In the genomic region with DNA sequence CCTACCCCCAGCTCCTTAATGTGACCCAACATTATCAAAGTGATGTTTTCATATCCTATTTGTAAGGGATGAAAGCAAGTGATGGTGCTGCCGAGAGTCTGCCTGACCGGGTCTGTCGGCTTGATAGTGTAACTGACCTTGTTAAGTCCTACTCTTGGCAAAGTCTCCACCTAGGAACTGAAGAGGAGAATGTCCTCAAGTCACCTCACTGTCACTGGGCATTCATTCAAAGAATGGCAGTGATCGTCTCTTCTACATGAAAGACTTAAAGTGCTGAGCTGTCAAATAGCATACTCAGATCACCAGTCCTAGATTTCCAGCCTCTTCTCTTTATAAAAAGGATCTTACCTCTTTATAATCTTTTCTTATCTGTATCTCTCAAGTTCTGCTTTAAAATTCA, we compare ENCODE assay signal across 13 mouse cellular contexts.
DNase-seq lines count a peak whose midpoint lies in the region; ATAC-seq lines count a peak whose summit lies in the region.
"Had no signal": no experiment of that assay in that cellular context is flagged by ENCODE, and none has a peak within 500 bp of the region (broad histone marks: within the 10 kb centered on the region; RNA-seq: fewer than 3 reads in every experiment).

No protein-coding gene starts in this region.

- ATAC-seq in activated CD4-positive, CD25-positive, alpha-beta regulatory T cell, adult 4 months = no peak
- ATAC-seq: forebrain, embryonic 14.5 days; forebrain, embryonic 16.5 days had no signal

- peak; percentile 60 to 63 for DNase-seq in cerebellum, postnatal 10 days
- DNase-seq in cerebellum, postnatal 4 days (ENCODE audit: low spot score in 2 of 2) = no peak
- DNase-seq in heart, adult 18-20 months = peak; percentile 5 to 8
- DNase-seq in heart, postnatal 4 days = no peak
- DNase-seq: adrenal gland, adult 8-10 months; adrenal gland, postnatal 14 days; adrenal gland, postnatal 36 days; cerebellum, adult 11-12 months; cerebellum, adult 9-11 months; embryo, embryonic 11 days had no signal

Comparison
In these comparisons a context has a peak if more than half of its experiments do, and no peak if none do; other contexts are left out.
1. DNase-seq: peak in cerebellum, postnatal 10 days (2 of 2) and heart, adult 18-20 months (2 of 2); none in cerebellum, postnatal 4 days (0 of 2) and heart, postnatal 4 days (single experiment).